Mouse (Mus musculus) Muller cell, postnatal 12 days (primary cell): Measurements from ENCODE around the gene Il31.
"Not testable (repeated sequence)": the region's sequence is repeated elsewhere in the genome, so short reads cannot be mapped to it uniquely, and the experiment has no call there.

Experiments used
- DNase-seq: peaks from one replicate; pipeline ENCODE4 v3.0.0-alpha.2; 2015; ENCODE audit errors: inconsistent ontology term

Il31 gene

DNA sequence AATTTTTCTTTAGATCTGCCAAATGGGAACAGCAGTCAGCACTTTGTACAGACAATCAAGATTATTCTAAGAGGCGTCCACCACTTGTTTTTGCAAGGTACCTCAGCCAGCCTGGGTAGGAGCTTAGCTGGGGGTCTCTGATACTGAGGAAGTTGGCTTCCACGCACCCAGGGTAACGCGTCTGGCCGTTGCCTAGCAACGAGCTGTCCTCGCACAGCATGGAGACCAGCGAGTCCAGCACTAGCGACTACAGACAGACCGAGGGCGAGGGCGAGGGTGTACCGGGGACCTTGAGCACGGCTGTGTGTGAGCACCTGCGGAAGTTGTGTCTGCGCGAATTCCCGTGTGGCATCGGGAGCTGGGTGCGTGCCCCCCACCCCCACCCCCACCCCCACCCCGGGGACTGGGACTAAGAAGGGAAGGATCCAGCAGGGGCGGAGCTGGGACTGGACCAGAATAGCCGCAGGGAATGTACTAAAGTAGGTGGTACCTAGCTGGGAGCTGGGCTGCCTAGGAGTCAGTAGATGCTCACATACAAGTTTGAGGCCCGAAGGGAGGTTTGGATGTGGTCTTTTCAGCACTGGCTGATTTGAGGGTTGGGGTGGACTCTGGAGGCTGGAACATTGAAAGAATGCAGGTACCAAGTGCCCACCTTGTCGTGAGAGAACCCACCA, at the start of gene Il31, which contains the start of gene Lrrc43:
Il31 (minus strand) TSS at position 378 of the 674 bp plus-strand sequence.
Lrrc43 (plus strand) TSS at position 194 of the 674 bp plus-strand sequence.
- peak; percentile 19 for DNase-seq

DNA sequence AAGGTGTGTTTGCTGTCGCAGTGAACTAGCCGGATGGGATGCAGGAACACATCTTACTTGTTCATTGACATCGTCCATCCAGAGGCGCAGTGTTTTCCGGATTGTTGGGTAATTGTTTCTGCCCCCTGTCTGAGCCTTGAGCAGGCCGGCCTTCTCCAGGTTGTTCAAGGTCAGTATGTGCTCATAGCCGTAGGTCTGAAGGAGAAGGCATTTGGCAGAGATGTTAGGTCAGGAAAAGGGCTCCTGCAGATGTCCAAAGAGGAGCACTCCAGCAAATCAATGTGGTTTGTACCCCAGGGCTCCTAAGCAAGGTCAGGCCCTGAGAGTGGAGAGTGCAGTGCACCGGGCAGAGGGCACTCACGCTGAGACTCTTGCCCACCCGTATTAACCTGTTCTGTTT, 44.5 kb upstream of the Il31 start:
- no peak for DNase-seq

DNA sequence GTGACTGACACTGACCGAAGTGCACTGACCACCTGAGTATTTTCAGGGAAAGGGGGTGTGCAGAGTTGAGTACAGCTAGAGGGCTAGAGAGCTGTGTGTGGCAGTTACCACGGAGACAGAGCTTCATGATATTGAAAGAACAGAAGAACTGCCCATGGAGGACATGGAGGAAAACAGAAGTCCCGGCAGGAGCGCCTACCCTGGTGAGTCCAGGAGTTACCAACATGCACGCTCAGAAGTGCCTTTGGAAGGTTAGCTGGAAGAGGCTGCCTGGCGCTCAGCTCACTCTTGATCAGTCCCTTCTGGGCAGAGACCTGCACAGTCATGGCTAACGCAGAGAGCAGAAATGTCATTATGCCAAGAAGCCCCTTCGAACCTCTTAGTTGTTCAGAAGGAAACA, 40.8 kb upstream of the Il31 start:
- no peak for DNase-seq

DNA sequence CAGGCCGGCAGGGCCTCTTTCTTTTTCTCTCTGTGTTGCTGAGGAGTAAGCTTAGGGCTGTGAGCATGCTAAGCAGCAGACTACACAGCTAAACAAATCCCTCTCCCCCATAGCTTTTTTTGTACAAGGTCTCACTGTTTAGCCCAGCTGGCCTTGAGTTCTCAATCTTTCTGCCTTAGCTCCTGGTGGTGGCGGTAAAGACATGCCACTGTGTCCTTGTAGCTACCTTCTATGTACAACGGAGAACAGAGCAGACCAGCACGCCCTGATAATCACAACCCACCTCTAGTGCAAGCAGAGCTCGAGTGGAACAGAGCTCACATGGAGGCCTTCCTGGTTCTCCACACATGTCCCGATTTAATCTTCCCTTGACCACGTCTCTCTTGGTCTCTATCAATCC, 39.4 kb upstream of the Il31 start:
- no peak for DNase-seq

DNA sequence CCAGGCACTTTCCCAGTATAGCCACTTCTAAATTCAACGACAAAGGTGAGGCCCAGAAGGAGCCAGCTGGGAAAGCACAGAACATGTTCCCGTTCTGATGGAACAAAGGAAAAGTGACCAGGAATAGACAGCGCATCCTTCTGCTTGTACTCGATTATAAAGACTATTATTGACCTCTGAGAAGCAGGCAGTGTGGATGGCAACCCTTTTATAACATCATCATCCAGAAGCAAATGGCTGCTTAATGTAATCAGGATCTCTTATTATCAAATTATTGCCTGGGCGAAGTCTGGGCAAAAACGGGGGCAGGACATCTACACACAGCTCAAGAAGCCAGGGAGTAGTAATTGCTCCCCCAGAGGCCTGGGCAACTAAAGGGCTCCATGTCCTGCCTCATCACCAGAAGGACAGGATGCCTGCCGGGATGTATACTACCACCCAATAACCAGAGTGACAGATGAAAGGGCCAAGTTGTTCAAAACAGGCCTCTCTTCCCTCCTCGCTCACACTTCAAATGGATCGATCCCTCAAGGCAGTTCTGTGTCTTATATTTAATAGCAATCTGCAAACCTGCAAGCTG, 36.7 kb upstream of the Il31 start:
- no peak for DNase-seq

DNA sequence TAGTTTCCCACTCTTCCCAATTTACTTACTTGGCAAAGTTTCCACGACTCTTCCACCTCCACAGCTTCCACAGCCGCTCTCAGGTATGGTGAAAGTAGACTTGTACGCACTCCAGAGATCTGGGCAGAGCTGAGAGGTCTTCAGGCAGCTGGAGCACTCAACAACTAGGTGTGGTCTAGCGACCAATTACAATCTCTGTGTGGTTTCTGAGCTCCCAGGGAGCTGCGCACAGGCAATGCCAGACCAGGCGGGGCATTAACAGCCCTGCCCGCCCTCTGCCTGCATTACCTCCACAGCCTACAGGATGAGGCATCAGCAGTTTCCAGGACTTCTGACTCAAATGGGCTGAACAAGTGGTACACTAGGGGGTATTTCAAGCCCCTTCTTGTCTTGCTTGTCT, 36.0 kb upstream of the Il31 start, which contains the start of gene Gm49027:
Gm49027 (minus strand) TSS at position 208 of the 400 bp plus-strand sequence.
- no peak for DNase-seq

DNA sequence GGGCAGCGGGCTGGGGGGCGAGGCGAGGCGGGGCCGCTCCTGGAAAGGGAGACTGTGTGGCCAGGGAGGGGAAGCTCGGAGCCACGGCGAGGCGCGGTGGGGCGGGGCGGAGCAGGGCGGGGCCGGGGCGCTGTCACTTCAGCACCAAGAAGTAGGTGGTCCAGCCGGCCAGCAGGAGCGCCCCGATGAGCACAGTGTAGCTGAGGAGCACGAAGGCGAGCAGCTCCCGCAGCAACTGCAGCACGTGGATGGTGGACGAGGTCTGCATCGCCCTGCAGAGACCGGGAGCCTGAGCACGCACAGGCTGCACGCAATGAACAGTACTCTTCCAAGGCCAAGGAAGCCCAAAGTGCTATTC, 35.1 kb upstream of the Il31 start:
- no peak for DNase-seq

DNA sequence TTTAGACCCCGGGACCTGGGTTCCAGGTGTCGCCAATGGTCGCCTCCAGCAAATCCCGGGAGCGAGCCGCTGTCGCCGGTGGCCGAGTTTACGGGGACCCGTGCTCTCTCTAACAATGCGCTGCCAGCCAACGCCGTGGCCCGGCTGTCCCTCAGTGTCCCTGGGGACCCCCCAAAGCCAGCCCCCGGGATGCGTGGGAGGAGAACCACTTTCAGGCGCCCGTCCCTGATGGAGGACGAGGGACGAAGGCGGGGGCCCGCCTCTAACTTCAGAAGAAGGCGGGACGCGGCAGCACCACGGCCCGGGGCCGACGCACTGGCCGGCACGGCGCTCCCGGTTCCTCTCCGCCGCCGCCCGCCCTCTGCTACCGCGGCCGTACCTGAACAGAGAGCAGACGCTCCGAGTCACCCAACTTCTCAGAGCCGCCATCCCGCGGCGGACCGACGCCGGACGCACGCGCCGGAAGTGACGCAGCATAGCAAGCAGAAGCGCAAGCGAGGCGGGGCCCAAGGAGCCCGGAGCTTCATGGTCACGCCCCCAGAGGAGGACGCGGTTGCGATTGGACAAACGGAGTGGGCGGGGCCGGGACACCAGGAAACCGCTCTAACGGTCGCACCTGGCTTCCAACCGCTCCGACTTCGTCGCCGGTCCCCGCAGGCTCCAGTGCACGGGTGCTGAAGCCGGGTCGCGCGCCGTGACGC, 34.6 kb upstream of the Il31 start, which contains the start of gene Diablo:
Diablo (minus strand) TSS at position 485 of the 701 bp plus-strand sequence.
- peak; percentile 99 for DNase-seq

DNA sequence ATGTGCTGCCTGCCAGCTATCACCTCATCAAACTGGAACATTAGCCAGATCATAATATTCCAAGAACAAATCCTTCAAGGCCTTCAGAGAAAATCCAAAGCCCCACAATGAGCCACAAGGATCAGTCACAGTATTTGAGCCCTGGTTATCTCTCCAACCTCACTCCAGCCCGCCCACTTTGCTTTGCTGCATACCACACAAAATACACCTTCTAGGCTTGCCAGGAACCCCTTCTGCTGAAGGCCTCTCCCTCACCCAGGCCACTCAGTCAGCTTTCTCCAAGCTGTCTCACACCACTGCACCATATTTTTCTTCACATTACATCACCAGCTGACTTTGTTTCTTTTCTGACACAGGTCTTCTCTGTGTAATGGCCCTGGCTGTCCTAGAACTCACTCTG, 32.9 kb upstream of the Il31 start:
- no peak for DNase-seq

DNA sequence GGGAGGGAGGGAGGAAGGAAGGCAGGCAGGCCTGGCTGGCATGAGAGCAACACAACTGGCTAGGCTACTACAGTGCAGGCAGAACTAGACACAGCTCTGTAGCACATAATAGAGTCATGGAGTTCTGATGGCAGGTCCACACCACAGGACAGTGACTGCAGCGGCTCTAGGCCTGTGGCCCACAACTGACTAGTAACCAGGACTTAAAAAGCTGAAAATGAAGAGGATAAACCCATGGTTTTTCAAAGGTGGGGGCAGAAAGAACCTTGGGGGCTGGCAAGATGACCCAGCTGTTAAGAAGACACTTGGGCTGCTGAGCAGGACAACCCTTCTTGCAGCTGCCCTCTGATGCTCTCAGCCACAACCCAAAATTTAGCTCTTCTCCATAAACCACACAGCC, 32.3 kb upstream of the Il31 start:
- DNase-seq = no peak

DNA sequence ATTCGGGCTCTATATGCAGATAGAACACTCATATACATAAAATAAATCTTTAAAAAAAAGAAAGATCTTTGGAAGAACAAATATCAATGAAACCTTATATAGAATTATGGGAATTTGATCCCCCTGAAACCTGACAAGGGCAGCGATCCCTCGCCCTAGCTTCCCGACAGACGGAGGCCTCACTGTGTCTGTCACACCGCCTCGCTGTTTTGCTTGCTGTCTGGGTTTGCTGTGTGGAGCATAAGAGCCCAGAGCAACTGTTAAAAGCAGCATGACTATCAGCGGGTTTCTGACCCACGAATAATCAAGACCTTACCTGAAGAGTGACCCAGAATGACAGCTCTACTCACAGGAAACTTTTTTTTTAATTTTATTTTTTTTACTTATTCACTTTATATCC, 31.4 kb upstream of the Il31 start:
- no peak for DNase-seq

DNA sequence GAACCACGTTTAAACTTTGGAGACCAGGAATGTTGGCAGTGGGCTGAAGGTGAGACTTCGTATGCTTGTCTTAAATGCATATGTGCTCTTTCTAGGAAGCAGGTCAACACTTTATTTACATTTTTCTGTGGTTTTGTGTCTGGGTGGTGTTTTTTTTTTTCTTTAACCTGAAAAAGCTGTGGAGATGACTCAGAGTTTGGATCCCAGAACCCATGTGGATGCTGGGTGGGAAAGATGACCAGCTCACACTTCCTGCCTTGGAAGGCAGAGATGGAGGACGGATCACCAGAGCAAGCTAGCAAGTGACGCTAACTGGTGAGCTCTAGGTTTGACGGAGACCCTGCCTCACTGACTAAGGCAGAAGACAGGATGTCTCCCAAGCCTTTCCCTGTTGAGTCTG, 25.6 kb upstream of the Il31 start:
- no peak for DNase-seq

DNA sequence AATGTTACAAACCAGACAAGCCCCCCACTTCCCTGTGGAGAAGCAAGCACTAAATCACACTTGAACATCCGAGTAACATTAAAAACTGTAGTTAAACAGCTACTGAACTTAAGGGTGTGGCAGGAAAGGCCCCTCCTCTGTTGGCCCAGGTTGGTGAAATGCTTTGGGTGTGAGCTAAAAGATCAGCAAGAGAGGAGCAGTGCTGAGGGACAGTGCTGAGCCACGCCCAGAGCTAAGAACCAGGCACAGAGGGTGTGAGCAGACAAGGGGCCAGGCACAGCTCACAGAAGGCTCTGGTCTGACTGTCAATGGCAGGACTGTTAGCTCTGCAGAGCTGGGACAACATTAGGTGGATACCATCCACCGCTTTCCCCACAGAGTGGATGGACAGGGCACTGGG, 22.8 kb upstream of the Il31 start:
- DNase-seq = no peak

DNA sequence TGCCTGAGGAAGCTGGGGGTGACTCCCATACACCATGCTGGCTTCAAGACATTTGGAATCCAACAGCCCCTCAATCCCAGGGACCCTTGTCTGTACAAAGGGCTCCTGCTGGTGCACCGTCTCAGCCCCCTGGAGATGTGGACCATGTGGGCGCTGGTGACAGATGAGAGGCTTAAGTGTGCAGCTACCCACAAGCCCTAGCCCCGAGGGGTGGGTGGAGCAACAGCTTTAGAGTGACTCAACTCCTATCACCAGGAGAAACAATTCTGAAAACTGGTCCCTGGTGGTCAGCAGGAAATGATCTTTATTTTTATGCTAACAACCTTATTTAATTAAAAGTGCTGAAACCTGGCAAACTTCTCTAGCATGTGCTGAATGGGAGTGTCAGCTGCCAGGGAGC, 22.1 kb upstream of the Il31 start:
- DNase-seq = not testable (repeated sequence)

DNA sequence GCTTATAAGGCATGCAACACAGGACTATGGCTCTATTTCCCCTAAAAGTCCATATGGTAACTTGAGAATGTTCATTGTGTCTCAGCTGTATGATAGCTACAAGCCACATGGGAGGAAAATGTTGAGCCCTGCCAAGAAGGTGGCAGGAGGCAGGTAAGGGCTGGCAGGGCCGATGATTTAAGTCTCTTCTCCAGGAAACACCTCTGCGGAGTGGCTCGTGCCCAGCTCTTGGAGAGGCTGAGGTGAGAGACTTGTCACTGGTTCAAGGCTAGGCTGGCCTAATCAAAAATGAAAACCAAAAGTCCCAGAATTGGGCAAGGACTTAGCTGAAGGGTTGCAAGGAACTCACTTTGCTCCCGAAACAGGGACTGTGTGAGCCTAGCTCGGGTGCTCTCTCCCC, 20.9 kb upstream of the Il31 start, which contains the start of gene B3gnt4:
B3gnt4 (plus strand) TSS at position 301 of the 400 bp plus-strand sequence.
- no peak for DNase-seq

DNA sequence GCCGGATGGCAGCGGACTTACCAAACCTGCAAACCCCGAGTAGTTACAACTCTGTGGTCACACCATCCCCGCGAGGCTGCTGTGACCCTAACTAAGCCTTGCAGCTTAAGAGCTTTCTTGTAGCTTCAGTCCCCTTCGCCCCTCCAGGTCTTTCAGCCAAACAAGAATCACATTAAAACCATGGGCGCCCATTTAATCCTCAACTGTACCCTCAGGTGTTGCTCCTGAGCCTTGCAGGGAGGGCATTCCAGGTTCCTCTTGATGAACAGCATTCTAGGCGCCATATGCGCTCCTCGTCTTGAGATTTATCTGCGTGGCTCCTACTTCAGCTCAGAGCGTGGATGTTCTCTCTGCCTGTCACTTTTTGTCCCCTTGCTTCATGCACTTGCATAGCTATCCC, 19.6 kb upstream of the Il31 start:
- DNase-seq = no peak

DNA sequence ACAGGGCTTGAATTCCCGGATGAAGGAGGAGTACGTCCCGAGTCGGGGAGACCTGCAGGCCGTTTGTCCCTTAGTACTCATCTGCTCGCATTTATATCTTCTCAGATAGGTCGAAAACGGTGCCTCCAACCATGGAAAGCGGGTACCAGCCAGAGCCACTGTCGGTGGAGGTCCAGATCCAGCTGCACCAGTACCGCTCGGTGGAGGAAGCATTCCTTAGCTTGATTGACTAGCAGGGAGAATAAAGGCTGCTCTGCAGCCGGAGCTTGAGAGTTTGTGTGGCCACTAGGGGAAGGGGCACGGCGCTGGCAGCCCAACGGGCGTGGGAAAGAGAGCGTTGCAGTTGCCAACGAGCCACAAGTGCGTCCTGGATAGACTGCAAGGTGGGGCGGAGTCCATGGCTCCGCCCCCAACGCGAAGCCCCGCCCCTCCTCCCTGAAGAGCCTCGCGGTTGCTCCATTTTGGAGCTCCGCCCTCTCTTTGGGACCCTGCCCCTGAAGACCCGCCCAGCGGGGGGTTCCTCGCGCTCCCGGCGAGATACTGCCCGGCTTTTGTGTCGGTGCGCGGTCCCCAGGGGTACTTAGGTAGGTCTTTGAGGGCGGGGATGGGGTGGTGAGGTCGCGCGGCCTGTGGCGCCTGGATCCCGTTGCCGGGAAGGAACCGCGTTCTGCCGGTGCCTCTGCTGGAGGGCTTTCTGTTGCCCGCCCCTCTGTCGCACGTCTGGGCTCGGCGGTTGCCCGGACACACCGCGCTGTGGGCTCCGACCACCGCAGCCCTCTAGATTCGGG, 18.8 kb upstream of the Il31 start:
- DNase-seq = peak; percentile 97

DNA sequence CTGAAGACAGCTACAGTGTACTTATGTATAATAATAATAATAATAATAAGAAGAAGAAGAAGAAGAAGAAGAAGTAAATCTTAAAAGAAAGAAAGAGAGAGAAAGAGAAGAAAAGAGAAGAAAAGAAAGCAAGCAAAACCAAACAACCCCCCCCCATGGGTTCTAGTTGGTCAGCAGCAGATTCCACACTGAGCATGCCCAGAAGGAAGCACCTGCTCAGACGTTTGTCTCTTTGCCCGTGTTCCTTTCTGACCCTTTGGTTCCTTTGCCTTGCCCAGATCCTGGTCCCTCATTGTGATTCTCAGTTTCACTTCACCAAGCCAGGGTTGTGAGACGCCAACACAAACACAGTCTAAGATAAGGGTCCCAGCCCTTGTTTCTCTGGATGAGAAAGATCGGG, 12.7 kb upstream of the Il31 start:
- no peak for DNase-seq

DNA sequence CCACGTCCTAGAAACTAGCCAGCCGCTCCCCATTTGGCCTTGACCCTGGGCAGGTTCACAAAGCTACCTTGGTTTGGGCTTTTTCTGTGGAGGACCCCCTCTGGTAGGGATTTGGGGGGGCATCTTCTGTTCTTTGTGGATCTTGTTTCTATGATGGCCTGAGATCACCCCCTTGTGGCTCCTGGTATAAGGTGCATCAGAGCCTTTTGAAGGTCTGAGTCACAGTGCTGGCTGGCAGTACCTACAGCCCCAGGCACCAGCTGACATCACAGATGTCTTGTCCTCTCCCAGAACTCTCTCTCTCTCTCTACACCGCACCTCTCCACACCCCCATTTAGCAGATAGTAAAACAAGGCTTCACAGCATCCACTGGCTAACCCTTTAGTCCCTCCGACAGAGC, 10.4 kb upstream of the Il31 start:
- peak; percentile 25 for DNase-seq

DNA sequence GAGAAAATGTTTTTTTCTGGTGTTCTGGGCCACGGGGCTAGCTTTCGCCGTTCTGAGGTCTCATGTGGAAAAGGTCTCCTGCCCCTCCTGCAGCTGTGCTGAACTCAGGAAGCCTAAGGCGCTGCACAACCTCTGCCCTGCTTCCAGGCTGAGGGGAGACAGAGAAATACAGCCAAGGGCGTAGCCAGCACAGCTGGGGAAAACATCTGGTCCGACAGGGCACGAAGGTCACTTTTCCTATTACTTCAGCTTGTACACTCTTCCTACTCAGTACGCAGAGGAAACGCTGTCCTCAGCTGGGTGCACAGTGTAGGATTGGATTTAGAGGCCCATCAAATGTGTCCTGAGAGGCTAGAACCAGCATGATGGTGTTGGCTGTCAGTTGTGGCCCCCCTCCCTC, 646 bp upstream of the Il31 start:
- DNase-seq = no peak

DNA sequence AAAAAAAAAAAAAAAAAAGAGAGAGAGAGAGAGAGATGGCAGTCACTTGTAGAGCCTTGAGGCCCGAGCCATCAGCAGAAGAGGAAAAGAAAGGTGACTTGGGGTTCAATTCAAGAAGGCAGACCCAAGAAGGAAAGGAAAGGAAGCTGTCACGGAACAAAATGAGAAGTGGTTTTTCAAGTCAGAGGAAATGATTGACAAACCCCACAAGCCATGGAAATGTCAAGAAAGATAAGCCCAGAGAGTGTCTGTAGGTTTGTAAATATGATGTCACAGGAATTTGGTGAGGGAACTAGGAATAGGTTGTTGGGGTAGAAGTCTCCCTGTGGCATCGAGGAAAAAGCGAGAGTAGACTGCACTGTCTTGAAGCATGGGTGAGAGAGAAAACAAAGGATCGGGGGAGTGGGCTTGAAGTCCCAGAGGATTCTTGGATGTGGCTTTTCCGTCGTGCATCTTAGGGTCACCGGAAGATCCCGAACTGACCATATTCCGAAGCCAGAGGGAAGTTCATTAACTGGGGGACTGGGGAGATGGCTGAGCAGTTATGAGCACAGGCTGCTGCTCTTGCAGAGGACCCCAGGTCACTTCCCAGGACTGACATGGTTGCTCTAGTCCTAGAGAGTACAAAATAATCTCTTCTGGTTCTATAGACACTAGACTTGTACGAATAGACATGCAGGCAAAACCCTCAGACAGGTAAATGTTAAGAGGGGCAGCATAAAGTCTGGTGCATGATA, 1.5 kb downstream of the Il31 start:
- DNase-seq = no peak
